Mouse (Mus musculus) kidney, adult 2 months (tissue): ENCODE data around the gene Zfp128.

Source experiments
- CTCF ChIP-seq: fragments of 200-500 bp; conservative IDR thresholded peaks from 2 replicates; pipeline ENCODE4 v1.5.1; 2011; ENCODE audit warnings: low read depth, mild to moderate bottlenecking, control low read depth, low read length, moderate library complexity, mixed read lengths; ENCODE audit not compliant: insufficient read depth, insufficient read length
- POLR2A ChIP-seq: fragments of 200-500 bp; IDR thresholded peaks from one replicate; pipeline ENCODE4 v1.6.1; 2011; ENCODE audit warnings: low read depth, low read length, control low read depth

GRCm38 (mm10) chr7:12934808-12935207 is 53.8 kb downstream of the Zfp128 start:
- TF ChIP-seq POLR2A (no peak), CTCF (no peak)
